Mouse (Mus musculus): ENCODE measurements around the gene Tlr12.
"Not testable (repeated sequence)": the region's sequence is repeated elsewhere in the genome, so short reads cannot be mapped to it uniquely, and the experiment has no call there.

- TF ChIP-seq POLR2A (IDR thresholded peaks at IDR 0.05; ENCODE audit: borderline replicate concordance, extremely low read depth, low read depth, low read length); CTCF (IDR thresholded peaks at IDR 0.05; ENCODE audit: insufficient read depth, low read length): not testable (repeated sequence)
Measured at GRCm38 (mm10) chr4:128666362-128666761, 47.9 kb upstream of the Tlr12 start.

Data from lung, adult 2 months (tissue).